Mouse (Mus musculus): ENCODE measurements around the gene Hist1h2an. TPM values are rescaled to one million over a fixed set of nuclear protein-coding genes. Genes with fewer than 3 reads are reported as not detected.
"Not testable (repeated sequence)": the region's sequence is repeated elsewhere in the genome, so short reads cannot be mapped to it uniquely, and the experiment has no call there.

Hist1h2an gene
- polyA plus RNA-seq (2015; fragmentation: Nextera tagmentation; extraction: Ambion mirVana): 10.7 and 22.4 TPM in 2 replicates

DNA sequence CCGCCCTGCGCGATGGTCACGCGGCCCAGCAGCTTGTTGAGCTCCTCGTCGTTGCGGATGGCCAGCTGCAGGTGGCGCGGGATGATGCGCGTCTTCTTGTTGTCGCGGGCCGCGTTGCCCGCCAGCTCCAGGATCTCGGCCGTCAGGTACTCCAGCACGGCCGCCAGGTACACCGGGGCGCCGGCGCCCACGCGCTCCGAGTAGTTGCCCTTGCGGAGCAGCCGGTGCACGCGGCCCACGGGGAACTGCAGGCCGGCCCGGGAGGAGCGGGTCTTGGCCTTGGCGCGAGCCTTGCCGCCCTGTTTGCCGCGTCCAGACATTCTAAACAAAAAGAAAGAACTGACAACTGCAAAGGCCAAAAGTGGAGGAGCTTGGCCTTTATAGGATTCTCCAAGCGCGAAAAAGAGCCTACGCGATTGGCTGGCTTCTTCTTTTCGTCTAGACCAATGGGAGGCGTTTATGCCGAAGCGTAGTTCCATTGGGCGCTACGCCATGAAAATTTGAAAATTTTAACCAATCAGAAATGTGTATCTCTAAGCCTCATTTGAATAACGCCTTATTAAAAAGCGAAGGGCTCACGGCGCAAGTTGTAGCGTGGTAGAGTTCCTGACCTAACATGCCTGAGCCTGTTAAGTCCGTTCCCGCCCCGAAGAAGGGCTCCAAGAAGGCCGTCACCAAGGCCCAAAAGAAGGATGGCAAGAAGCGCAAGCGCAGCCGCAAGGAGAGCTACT lies at the start of gene Hist1h2an, which contains the start of gene Hist1h2bp:
TSS of gene Hist1h2an (minus strand) at position 320 of the 731 bp plus-strand sequence.
TSS of gene Hist1h2bp (plus strand) at position 563 of the 731 bp plus-strand sequence.
- Histone ChIP-seq H3K27ac (peak within 1 kb of the TSS; percentile 93), H3K4me1 (peaks cover 50% of the 10 kb centered on the region), H3K9ac (peak within 1 kb of the TSS; percentile 49), H3K4me2 (peak within 1 kb of the TSS; percentile 54), H3K4me3 (peak within 1 kb of the TSS; percentile 38)
- H3K9me3 ChIP-seq, H3K27me3 ChIP-seq, H3K36me3 ChIP-seq: not testable (repeated sequence)
- ATAC-seq (ENCODE audit: borderline replicate concordance, extremely low read depth, low FRiP score, low TSS enrichment): peak; percentile 91
- under 1% methylated on average over 38 of the region's 63 CpGs for WGBS

DNA sequence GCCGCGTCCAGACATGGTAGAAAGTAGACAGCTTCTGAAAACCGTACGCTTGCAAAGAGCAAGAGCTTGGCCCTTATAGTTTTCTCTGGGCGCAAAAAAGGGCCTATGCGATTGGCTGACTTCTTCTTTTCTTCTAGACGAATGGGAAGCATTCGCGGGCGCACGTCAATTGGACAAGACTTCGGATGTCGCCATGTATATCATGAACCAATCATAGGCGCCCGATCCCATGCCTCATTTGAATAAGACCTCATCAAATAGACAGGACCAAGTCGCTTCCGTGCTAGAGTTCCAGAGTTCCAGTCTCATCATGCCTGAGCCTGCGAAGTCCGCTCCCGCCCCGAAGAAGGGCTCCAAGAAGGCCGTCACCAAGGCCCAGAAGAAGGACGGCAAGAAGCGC lies 46.4 kb upstream of the Hist1h2an start, which contains the start of the genes Hist1h2ap and Hist1h2br:
TSS of gene Hist1h2ap (minus strand) at position 47 of the 400 bp plus-strand sequence.
TSS of gene Hist1h2br (plus strand) at position 283 of the 400 bp plus-strand sequence.
- H3K27ac ChIP-seq, H3K9me3 ChIP-seq, H3K27me3 ChIP-seq, H3K9ac ChIP-seq, H3K4me3 ChIP-seq, H3K36me3 ChIP-seq, H3K4me1 ChIP-seq, H3K4me2 ChIP-seq: not testable (repeated sequence)
- peak; percentile 93 for ATAC-seq (ENCODE audit: borderline replicate concordance, extremely low read depth, low FRiP score, low TSS enrichment)
- no CpG with 5 or more reads among the region's 24 CpGs for WGBS

DNA sequence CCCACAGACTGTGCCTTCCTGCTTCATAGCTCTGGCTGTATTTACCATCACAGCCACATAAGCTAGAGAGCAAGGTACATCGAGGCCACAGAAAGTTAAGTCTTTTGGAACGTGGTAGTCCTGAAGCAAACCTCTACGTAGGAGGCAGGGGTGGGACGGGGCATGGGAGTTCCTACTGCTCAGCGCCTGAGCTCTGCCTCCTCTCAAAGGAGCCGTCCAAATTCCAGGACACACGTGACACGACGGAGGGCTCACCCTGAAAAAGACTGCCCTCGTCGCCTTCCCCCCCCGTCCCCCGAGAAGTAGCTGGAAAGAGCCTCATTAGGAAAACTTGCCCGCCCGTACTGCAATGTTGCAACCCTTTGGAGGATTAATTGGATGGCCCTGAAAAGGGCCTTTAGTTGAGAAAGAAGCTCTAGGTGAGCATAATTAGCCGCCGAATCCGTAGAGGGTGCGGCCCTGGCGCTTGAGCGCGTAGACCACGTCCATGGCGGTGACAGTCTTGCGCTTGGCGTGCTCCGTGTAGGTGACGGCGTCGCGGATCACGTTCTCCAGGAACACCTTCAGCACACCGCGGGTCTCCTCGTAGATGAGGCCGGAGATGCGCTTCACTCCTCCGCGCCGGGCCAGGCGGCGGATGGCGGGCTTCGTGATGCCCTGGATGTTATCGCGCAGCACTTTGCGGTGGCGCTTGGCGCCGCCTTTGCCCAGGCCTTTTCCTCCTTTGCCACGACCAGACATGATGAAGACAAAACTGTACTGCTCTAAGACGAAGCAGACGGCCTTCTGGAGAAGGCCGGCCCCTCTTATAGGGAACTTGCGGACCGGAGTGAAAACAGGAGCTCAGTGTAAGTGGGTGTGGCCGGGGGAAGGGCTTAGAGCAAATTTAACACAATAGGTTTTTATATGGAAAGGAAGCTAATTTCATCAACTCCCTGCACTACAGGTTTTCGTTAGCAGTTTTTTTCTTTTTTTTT lies 44.7 kb upstream of the Hist1h2an start, which contains the start of gene Hist1h4n:
TSS of gene Hist1h4n (minus strand) at position 779 of the 977 bp plus-strand sequence.
- H3K9me3 ChIP-seq, H3K4me1 ChIP-seq, H3K9ac ChIP-seq, H3K36me3 ChIP-seq, H3K27me3 ChIP-seq: not testable (repeated sequence)
- Histone ChIP-seq H3K27ac (peak within 1 kb of the TSS; percentile 57), H3K4me2 (peak within 1 kb of the TSS; percentile 39), H3K4me3 (peak within 1 kb of the TSS; percentile 26)
- ATAC-seq (ENCODE audit: borderline replicate concordance, extremely low read depth, low FRiP score, low TSS enrichment): peak; percentile 87
- WGBS: under 1% methylated on average over 24 of the region's 58 CpGs

DNA sequence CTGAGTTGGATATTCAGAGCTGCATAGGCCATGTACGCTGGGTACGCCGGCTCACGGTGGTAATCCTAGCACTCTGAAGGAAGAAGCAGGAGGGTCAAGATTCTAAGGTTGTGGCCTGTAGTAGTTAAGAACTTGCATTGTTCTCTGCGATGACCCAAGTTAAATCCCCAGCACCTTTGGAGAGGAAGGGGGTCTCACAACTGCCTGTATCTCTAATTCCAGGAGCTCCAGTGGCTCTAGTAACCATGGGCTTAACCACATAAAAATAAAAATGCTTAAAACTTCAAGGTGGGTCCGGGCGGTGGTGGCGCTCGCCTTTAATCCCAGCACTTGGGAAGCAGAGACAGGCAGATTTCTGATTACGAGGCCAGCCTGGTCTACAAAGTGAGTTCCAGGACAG lies 43.3 kb upstream of the Hist1h2an start:
- Histone ChIP-seq H3K4me1 (no peaks in the 10 kb centered on the region), H3K27me3 (no peaks in the 10 kb centered on the region), H3K36me3 (no peaks in the 10 kb centered on the region), H3K4me2 (peak overlapping the region; percentile 8; the same call in 1 of the 2 replicates), H3K9me3 (no peaks in the 10 kb centered on the region), H3K9ac (no peak overlapping the region), H3K27ac (peak overlapping the region; percentile 47), H3K4me3 (no peak overlapping the region)
- 84% methylated on average over 10 of the region's 10 CpGs for WGBS
- ATAC-seq (ENCODE audit: borderline replicate concordance, extremely low read depth, low FRiP score, low TSS enrichment): no peak

DNA sequence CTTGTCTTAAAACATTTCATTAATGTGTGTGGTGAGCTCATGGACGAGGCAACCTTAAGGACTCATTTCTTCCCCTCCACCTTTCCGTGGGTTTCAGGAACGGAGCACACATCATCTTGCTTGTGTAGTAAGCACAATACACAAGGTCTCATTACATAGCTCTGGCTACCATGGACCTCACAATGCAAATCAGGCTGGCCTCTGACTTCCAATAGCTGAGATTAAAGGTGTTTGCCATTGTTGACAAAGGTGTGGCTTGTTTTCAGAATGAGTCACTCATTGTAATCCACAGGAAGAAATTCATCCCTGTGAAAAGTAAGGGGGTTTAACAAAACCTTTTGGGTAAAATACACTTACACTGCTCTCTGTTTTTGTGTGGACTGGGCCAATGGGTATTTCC lies 41.5 kb upstream of the Hist1h2an start:
- H3K36me3 ChIP-seq: no peaks in the 10 kb centered on the region
- 68% methylated on average over 3 of the region's 3 CpGs for WGBS
- H3K4me2 ChIP-seq: no peak overlapping the region
- no peak overlapping the region for H3K9ac ChIP-seq
- no peak overlapping the region for H3K4me3 ChIP-seq
- no peaks in the 10 kb centered on the region for H3K4me1 ChIP-seq
- no peak for ATAC-seq (ENCODE audit: borderline replicate concordance, extremely low read depth, low FRiP score, low TSS enrichment)
- H3K9me3 ChIP-seq: no peaks in the 10 kb centered on the region
- H3K27me3 ChIP-seq: no peaks in the 10 kb centered on the region
- no peak overlapping the region for H3K27ac ChIP-seq

DNA sequence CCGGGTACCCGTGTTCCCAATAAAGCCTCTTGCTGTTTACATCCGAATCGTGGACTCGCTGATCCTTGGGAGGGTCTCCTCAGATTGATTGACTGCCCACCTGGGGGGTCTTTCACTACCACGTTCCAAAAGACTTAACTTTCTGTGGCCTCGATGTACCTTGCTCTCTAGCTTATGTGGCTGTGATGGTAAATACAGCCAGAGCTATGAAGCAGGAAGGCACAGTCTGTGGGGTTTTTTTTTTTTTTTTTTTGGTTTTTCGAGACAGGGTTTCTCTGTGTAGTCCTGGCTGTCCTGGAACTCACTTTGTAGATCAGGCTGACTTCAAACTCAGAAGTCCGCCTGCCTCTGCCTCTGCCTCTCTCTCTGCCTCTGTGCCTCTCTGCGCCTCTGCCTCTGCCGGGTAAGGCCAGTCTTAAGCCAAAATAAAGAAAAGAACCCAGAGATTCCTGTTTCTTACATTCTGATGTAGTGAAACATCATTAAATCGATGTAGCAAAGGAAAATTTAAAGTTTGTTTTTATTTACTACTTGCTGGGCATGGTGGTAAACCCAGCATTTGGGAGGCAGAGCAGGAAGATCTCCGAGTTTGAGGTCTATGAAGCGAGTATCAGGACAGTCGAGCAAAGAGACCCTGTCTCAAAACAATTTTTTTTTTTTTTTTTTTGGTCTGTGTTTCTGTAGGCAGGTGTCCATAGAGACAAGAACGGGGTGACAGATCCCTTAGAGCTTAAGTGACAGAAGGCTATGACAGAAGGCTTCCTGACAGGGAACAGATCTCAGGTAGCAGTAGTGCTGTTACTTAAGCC lies 33.3 kb upstream of the Hist1h2an start:
- WGBS: 68% methylated on average over 7 of the region's 16 CpGs
- not testable (repeated sequence) for H3K9me3 ChIP-seq; H3K36me3 ChIP-seq; H3K27me3 ChIP-seq; H3K4me3 ChIP-seq; ATAC-seq (ENCODE audit: borderline replicate concordance, extremely low read depth, low FRiP score, low TSS enrichment); H3K27ac ChIP-seq; H3K4me1 ChIP-seq; H3K4me2 ChIP-seq; H3K9ac ChIP-seq

DNA sequence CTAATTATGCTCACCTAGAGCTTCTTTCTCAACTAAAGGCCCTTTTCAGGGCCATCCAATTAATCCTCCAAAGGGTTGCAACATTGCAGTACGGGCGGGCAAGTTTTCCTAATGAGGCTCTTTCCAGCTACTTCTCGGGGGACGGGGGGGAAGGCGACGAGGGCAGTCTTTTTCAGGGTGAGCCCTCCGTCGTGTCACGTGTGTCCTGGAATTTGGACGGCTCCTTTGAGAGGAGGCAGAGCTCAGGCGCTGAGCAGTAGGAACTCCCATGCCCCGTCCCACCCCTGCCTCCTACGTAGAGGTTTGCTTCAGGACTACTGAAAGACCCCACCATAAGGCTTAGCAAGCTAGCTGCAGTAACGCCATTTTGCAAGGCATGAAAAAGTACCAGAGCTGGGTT lies 25.1 kb upstream of the Hist1h2an start:
- ATAC-seq (ENCODE audit: borderline replicate concordance, extremely low read depth, low FRiP score, low TSS enrichment): peak; percentile 36; the same call in 1 of the 2 replicates
- not testable (repeated sequence) for H3K27me3 ChIP-seq, H3K4me1 ChIP-seq, H3K9ac ChIP-seq, H3K9me3 ChIP-seq, H3K36me3 ChIP-seq
- WGBS: under 1% methylated on average over 14 of the region's 14 CpGs
- peak overlapping the region; percentile 22; the same call in 1 of the 2 replicates for H3K4me3 ChIP-seq
- peak overlapping the region; percentile 45 for H3K4me2 ChIP-seq
- peak overlapping the region; percentile 71 for H3K27ac ChIP-seq

DNA sequence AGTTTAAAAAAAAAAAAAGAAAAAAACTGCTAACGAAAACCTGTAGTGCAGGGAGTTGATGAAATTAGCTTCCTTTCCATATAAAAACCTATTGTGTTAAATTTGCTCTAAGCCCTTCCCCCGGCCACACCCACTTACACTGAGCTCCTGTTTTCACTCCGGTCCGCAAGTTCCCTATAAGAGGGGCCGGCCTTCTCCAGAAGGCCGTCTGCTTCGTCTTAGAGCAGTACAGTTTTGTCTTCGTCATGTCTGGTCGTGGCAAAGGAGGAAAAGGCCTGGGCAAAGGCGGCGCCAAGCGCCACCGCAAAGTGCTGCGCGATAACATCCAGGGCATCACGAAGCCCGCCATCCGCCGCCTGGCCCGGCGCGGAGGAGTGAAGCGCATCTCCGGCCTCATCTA lies 24.5 kb upstream of the Hist1h2an start, which contains the start of gene Hist1h4m:
TSS of gene Hist1h4m (plus strand) at position 208 of the 400 bp plus-strand sequence.
- peak; percentile 64; the same call in 1 of the 2 replicates for ATAC-seq (ENCODE audit: borderline replicate concordance, extremely low read depth, low FRiP score, low TSS enrichment)
- H3K9ac ChIP-seq, H3K27me3 ChIP-seq, H3K4me1 ChIP-seq, H3K9me3 ChIP-seq, H3K36me3 ChIP-seq: not testable (repeated sequence)
- WGBS: no CpG with 5 or more reads among the region's 24 CpGs
- Histone ChIP-seq H3K27ac (peak within 1 kb of the TSS; percentile 71), H3K4me2 (peak within 1 kb of the TSS; percentile 45), H3K4me3 (peak within 1 kb of the TSS; percentile 22; the same call in 1 of the 2 replicates)

DNA sequence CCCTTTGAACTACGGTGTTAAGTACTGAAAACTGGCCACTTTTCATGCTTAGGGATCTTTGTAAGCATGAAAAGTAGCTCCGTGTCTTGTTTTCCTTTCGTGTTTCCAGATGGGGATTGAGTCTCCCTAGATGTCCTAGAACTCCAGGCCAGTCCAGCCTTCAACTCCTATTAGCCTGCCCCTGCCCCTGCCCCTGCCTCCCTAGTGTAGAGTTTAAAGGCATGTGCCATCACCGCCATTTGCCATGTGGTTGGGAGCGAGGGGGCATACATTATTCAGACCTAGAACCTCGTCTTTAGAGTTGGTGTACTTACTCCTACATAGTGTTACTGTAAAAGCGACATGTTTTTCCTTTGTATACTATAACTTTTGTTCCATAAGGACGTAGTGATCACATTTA lies 24.1 kb upstream of the Hist1h2an start:
- not testable (repeated sequence) for H3K27ac ChIP-seq, H3K9me3 ChIP-seq, H3K36me3 ChIP-seq, H3K4me1 ChIP-seq, H3K9ac ChIP-seq, H3K4me2 ChIP-seq, H3K4me3 ChIP-seq, H3K27me3 ChIP-seq
- ATAC-seq (ENCODE audit: borderline replicate concordance, extremely low read depth, low FRiP score, low TSS enrichment): peak; percentile 28; the same call in 1 of the 2 replicates
- no CpG with 5 or more reads among the region's 8 CpGs for WGBS

DNA sequence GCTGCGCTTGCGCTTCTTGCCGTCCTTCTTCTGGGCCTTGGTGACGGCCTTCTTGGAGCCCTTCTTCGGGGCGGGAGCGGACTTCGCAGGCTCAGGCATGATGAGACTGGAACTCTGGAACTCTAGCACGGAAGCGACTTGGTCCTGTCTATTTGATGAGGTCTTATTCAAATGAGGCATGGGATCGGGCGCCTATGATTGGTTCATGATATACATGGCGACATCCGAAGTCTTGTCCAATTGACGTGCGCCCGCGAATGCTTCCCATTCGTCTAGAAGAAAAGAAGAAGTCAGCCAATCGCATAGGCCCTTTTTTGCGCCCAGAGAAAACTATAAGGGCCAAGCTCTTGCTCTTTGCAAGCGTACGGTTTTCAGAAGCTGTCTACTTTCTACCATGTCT lies 23.1 kb upstream of the Hist1h2an start, which contains the start of the genes Hist1h2bq and Hist1h2ao:
TSS of gene Hist1h2bq (minus strand) at position 125 of the 400 bp plus-strand sequence.
TSS of gene Hist1h2ao (plus strand) at position 393 of the 400 bp plus-strand sequence.
- no CpG with 5 or more reads among the region's 23 CpGs for WGBS
- not testable (repeated sequence) for H3K4me1 ChIP-seq, H3K4me2 ChIP-seq, H3K4me3 ChIP-seq, H3K9me3 ChIP-seq, H3K36me3 ChIP-seq, H3K27ac ChIP-seq, H3K27me3 ChIP-seq, H3K9ac ChIP-seq
- peak; percentile 97 for ATAC-seq (ENCODE audit: borderline replicate concordance, extremely low read depth, low FRiP score, low TSS enrichment)

DNA sequence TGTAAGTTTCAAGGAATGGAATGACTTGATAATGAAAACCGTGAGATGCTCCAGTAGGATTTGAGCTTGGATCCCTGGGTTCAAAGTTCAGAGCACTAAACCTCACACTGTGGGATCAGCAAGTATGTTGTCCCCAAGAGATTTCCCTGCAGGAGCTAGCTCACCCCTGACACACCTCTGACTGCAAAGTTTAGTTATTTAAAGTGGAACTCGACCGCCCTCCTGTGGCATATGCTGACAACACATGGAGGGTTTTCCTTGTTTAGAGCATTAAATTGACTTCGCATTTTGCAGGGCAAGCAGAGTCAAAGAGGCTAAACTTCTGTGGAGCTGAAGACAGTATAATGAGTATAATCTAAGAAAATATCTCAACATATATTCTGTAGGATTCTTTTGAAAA lies 16.0 kb upstream of the Hist1h2an start:
- not testable (repeated sequence) for H3K27me3 ChIP-seq, H3K27ac ChIP-seq, H3K9ac ChIP-seq, H3K4me2 ChIP-seq, H3K9me3 ChIP-seq, H3K4me3 ChIP-seq, H3K4me1 ChIP-seq, H3K36me3 ChIP-seq
- WGBS: no CpG with 5 or more reads among the region's 4 CpGs
- ATAC-seq (ENCODE audit: borderline replicate concordance, extremely low read depth, low FRiP score, low TSS enrichment): peak; percentile 62; the same call in 1 of the 2 replicates

All from lung, embryonic 15.5 days (tissue).